In genomic region chr4:83918093-83918492, GRCm38 (mm10) we compare ENCODE assay signal across 20 mouse cellular contexts.
"Had no signal": no experiment of that assay in that cellular context is flagged by ENCODE, and none has a peak within 500 bp of the region (broad histone marks: within the 10 kb centered on the region; RNA-seq: fewer than 3 reads in every experiment).

No protein-coding gene starts in this region.

- H3K36me3 ChIP-seq: midbrain, embryonic 10.5 days; midbrain, embryonic 12.5 days; neural tube, embryonic 13.5 days; neural tube, embryonic 15.5 days; stomach, embryonic 15.5 days had no signal

- H3K4me3 ChIP-seq: megakaryocyte, embryonic 14.5 days; midbrain, embryonic 10.5 days; midbrain, embryonic 12.5 days; myocyte; neural tube, embryonic 13.5 days; neural tube, embryonic 15.5 days; stomach, embryonic 15.5 days had no signal

- H3K4me1 ChIP-seq: midbrain, embryonic 10.5 days; midbrain, embryonic 12.5 days; neural tube, embryonic 13.5 days; neural tube, embryonic 15.5 days; stomach, embryonic 15.5 days had no signal

- ATAC-seq: midbrain, embryonic 16.5 days had no signal

- H3K27me3 ChIP-seq: midbrain, embryonic 12.5 days; neural tube, embryonic 13.5 days; neural tube, embryonic 15.5 days; stomach, embryonic 15.5 days had no signal

- H3K27ac ChIP-seq: macrophage; midbrain, embryonic 10.5 days; midbrain, embryonic 12.5 days; neural tube, embryonic 13.5 days; neural tube, embryonic 15.5 days; stomach, embryonic 15.5 days; stomach, postnatal 0 days had no signal

- DNase-seq: lung, adult 18-20 months; lung, embryonic 14.5 days; lung, postnatal 14 days; lung, postnatal 36 days; midbrain, embryonic 14.5 days; retina, postnatal 1 day; right cerebral cortex, adult 18-20 months; thymus, adult 18-20 months; thymus, postnatal 14 days; thymus, postnatal 36 days had no signal

- H3K9ac ChIP-seq: lung, embryonic 14.5 days; midbrain, embryonic 12.5 days; neural tube, embryonic 13.5 days; neural tube, embryonic 15.5 days; stomach, embryonic 15.5 days had no signal

- H3K4me2 ChIP-seq: lung, embryonic 14.5 days; midbrain, embryonic 12.5 days; neural tube, embryonic 13.5 days; neural tube, embryonic 15.5 days; stomach, embryonic 15.5 days had no signal

- H3K9me3 ChIP-seq: midbrain, embryonic 10.5 days; midbrain, embryonic 12.5 days; neural tube, embryonic 15.5 days; stomach, embryonic 15.5 days had no signal
